In the genomic region with DNA sequence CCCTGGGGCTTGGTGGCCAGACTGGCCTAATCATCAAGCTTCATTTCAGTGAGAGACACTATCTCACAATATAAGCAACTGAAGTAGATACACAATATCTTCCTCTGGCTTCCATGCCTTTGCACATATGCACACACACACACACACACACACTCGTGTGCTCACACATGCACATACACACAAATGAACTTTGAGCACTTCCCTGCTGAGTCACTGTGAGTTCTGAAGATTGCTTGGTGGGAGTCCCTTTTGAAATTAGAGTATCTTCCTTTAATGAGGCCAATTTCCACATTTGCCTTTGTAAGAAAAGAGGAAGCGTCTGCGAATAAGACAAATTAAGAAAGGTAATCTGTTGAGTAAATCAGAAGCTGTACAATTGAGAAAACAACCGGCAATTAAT, we compare ENCODE assay signal across 17 mouse cellular contexts.
"Had no signal": no experiment of that assay in that cellular context is flagged by ENCODE, and none has a peak within 500 bp of the region (broad histone marks: within the 10 kb centered on the region; RNA-seq: fewer than 3 reads in every experiment).

No protein-coding gene starts in this region.

- DNase-seq: left cerebral cortex, postnatal 4 days; liver; liver, embryonic 13.5 days; liver, postnatal 0 days; lung, adult 18-20 months; lung, adult 2 months; lung, embryonic 14.5 days; lung, postnatal 10 days; lung, postnatal 14 days; lung, postnatal 36 days; lung, postnatal 4 days; midbrain, embryonic 14.5 days had no signal

- ATAC-seq: liver, embryonic 12.5 days; liver, postnatal 0 days; lung, postnatal 0 days; midbrain, embryonic 13.5 days; midbrain, embryonic 15.5 days; midbrain, embryonic 16.5 days had no signal
